Mouse (Mus musculus) adrenal gland (tissue): ENCODE measurements around the gene Zfand3.

ENCODE experiments used
- intact Hi-C: fragments of 180-260 bp; cut with DNase I; formaldehyde crosslinking; loops from one replicate; pipeline ENCODE4 v1.15.1; 2025

Zfand3 gene

DNA sequence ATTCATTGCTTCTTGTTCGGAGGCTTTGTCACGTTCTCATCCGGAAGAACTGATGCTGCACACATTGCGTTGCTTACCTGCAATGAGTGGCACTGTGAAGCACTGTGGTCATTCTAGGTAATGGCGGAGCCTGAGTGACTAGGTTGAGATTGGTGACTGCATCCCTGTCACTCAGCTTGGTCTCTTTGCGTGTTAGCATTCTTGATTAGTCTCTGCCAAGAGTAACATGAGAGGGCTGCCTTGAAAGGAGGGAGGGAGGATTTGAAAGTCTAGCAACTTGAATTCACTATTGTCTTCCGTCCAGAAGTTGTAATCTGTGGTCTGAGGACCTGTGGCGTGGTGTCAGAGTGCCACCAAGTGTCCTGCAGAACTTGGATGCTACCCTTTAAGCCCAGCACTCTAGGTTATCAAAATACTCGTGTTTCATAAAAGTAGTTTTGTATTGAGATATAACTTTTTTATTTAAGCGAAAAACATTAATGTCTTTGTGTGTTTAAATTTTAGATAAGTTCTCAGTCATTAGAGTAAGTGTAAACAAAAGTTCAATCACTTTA lies 141.1 kb downstream of the Zfand3 start:
- intact Hi-C loops, result loop anchor here (5.0 kb wide), 1 partner anchor 33 kb away; no protein-coding TSS in a partner anchor

- intact Hi-C loops, result loop anchor here (5.0 kb wide), 1 partner anchor 34 kb away; no protein-coding TSS in a partner anchor
These were observed 142.0 kb downstream of the Zfand3 start for GRCm38 (mm10) chr17:30146555-30146954.

GRCm38 (mm10) chr17:30147897-30148296 lies 143.4 kb downstream of the Zfand3 start:
- intact Hi-C loops, result loop anchor here (5.0 kb wide), 1 partner anchor 36 kb away; no protein-coding TSS in a partner anchor

DNA sequence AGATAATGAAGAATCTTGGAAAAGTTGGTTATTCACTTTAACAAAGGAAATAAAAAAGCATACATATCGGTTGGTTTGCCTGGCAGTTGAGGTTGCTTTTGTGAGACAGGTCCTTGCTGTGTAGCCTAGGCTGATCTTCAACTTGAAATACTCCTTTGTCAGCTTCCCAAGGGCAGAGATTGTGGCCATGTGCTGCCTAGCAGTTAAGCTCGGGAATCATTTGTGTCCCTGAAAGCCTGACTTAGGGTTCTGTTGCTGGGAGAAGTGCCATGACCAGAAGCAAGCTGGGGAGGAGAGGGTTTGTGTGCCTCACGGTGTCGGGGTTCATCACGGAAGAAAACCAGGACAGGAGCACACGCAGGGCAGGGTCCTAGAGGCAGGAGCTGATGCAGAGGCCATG lies 143.8 kb downstream of the Zfand3 start:
- intact Hi-C loops, result loop anchor here (5.0 kb wide), 1 partner anchor 36 kb away; no protein-coding TSS in a partner anchor

DNA sequence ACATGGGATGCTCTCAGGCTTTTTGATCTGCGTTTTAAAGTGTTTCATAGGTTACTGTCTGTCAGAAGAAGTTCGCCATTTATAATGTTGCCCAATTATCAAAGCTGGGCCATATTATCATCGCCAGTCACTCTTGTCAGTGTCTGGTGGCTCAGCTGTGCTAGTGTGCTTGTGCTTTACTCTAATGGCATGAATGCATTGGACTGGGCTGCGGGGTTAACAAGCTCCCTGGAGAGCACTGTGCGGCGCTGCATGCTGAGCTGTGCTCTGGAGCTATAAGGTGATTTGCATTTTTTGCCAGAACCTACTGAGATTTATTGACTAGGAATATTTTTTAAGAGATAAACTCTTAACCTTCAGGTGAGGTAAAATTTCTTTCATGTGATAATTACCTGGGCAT lies 145.4 kb downstream of the Zfand3 start:
- intact Hi-C loops, result loop anchor here (5.0 kb wide), 2 partner anchors 37 to 38 kb away; no protein-coding TSS in a partner anchor

DNA sequence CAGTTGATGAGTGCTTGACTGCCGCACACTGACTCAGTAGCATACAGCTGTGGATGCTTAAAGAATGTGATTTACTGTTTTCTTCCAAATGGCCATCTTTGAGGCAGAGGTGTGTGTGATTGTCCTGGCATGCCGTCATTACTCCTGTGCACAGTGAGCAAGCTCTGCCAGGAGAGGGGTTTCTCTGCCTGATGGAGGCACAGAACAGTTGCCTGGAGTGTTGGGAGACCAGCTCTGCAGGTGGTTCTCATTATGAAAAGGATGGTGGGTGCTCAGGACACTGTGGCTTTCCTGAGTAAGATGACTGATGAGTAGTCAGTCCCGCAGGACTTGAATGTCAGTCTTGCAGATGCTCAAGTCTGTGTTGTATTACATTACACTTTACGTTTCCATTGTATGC lies 149.6 kb downstream of the Zfand3 start:
- intact Hi-C loops, result loop anchor here (5.0 kb wide), 1 partner anchor 33 kb away; no protein-coding TSS in a partner anchor

DNA sequence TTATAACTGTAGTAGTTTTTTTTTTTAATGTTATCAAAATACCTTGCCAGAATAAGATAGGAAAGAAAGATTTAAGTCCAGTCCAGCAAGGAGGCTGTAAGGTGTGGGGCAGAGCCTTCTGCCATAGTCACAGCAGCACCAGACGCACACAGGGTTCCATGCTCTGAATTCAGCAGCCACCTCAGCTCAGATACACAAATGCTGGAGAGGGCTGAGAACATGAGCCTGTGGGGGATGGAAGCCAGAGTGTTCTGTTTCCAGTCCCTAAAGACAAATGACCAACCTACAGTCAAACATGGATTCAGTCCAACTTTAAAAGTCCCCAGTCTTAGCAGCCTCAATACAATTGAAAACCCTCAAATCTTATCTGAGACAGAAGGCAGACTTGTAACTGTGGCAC lies 150.3 kb downstream of the Zfand3 start:
- intact Hi-C loops, result loop anchor here (5.0 kb wide), 1 partner anchor 32 kb away; no protein-coding TSS in a partner anchor

DNA sequence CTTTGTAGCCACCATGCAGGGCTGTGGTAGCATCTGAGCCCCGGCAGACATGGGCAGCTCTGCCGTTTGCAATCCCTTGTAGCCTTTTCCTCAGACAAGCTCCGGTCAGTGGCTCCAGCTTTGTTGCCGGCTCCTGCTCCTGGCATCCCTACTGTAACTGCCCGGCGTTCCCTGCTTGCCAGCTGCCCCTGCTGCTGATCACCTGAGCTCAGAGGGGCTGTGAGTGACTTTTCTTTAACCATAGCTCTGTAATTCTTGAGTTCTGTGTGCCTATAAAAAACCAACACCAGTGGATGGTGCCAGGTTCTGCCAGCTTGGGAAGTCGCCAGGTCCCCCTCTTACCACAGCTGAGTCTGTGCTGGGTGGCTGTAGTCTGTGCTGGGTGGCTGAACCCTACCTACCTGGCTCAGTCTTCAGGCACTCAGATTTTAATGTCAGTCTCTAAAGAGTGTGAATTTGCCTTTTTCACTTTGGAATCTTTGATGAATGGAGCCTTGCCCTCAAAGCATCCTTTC lies 150.9 kb downstream of the Zfand3 start:
- intact Hi-C loops, result no loop called here

DNA sequence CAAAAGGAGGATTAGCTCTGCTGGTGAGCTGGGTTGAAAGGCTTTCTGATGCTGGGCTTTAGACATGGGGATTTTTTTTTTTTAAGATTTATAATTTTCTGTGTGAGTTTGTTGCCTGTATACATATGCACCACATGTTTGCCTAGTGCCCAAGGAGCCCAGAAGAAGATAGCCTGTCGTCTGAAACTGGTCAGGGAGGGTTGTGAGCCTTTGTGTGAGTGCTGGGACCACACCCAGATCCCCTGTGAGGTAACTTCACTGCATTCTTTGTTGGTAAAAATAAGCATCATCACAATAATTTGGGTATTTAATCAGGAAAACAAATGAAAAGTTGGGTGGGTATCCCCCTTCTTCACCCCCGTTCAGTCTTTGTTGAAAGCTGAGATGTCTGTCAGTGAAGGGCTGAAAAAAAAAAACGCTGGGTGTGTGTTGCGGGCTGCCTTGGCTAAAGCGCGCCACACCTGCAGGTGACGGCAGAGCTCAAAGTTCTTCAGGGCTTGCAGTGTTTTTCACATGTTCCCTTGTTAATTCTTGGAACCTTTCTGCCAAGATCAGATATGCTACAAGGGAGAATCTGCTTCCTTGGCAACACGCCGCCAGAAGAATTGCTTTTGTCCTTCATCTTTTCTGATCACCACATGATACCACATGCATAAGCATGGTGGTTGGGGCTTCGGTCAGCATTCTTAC lies 154.0 kb downstream of the Zfand3 start:
- intact Hi-C loops, result no loop called here

DNA sequence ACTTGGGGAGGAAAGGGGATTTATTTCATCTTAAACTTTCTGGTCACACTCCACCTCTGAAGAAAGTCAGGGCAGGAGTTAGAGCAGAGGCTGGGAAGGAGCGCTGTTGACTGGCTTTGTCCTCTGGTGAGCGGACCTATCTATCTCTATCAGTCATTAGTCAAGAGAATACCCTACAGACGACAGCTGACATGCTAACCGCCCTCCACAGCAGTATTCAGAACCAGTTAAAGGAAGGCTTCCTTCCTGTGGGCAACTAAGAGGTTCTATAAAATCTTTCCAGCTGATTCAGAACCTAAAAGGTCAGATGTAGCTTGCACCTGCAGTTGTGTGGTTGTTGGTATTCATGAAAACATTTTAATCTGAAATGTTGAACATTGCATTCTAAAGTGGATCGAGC lies 154.8 kb downstream of the Zfand3 start:
- intact Hi-C loops, result no loop called here

- intact Hi-C loops, result no loop called here
These were observed 156.4 kb downstream of the Zfand3 start for GRCm38 (mm10) chr17:30160823-30161432.

DNA sequence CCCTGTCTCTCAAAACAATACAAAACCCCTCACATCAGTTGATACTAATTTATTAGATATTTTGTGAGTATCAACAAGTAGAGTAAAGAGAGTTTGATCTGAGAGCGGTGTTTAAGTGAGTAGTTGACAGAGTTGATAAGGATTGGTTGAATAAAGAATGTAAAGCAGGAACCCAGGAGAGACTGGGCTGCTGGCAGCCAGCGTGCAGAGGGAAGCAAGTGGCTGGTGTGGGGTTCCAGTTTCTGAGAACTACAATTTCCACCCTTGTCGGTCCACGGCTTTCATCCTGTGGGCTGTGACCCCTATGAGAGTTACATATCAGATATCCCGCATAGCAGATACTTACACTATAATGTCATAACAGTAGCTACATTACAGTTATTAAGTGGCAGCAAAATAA lies 158.4 kb downstream of the Zfand3 start:
- intact Hi-C loops, result no loop called here

- intact Hi-C loops, result no loop called here
These were observed 159.3 kb downstream of the Zfand3 start for GRCm38 (mm10) chr17:30163793-30164192.

DNA sequence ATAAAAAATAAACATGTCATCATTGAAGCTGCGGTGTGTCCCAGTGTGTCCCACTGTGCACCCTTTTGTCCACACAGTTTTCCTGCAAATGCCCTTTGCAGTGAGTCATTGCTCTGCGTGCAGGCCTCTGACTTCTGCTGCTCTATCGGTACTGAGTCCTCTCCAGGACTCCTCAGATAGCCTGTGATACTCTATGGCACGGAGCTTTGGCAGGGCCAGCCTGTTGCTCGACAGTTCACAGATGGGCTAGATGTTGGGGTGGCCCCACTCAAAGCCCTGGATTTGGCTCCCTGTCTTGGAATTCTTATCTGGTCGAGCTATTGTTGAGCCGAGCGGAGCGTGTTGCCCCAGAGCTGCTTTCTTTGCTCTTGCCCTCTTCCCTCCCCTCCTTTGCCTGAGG lies 160.3 kb downstream of the Zfand3 start:
- intact Hi-C loops, result no loop called here

DNA sequence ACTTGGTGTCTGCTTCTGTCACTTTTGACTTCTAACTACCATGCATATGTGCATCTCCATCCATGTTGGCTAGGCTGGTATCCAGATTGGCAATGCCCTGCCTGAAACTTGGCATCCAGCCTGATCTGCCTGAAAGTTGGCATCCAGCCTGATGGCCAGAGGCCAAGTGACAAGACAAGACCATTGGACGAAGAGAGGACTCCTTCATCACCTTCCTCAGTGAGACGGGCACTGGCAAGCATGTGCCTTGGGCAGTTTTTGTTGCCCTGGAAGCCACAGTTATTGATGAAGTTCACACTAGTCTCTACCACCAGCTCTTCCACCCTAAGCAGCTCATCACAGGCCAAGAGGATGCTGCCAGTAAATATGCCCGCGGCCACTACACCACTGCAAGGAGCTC lies 172.9 kb downstream of the Zfand3 start:
- intact Hi-C loops, result no loop called here

- intact Hi-C loops, result no loop called here
These were observed 173.9 kb downstream of the Zfand3 start for GRCm38 (mm10) chr17:30178402-30178801.

DNA sequence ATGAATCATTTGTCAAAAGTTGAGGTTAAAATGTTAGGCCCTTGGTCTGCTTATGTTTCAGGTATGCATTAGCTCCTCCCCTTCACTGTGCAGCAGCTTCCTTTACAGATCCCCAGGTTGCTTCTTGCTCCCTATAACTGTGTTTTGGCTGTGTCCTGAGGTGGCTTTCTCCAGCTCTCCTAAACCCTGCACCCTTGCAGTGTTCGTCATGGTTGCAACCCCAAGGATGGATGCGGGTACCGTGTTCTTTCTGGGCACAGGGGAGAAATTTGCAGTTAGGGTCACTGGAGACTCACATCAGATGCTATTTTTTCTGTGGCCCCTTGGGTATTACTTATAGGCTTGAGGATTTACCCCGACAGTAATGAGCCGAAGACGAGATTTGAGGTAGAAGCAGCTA lies 175.7 kb downstream of the Zfand3 start:
- intact Hi-C loops, result no loop called here

DNA sequence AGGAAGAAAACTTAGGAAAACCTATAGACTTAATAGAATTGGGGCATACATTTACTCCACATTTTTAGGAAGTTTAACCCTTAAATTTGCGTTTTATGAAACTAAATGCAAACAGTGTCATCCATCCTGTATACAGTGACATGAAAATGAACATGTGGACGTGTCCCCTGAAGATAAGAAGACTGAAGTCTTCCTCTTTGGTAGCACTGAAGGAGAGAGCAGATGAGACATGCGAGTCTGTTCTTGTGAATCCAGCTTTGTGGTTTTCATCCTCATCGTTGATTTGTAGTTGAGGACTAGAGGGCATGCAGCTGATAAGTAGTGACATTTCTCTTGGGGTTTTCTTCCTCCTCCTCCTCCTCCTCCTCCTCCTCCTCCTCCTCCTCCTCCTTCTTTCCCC lies 177.0 kb downstream of the Zfand3 start:
- intact Hi-C loops, result no loop called here

DNA sequence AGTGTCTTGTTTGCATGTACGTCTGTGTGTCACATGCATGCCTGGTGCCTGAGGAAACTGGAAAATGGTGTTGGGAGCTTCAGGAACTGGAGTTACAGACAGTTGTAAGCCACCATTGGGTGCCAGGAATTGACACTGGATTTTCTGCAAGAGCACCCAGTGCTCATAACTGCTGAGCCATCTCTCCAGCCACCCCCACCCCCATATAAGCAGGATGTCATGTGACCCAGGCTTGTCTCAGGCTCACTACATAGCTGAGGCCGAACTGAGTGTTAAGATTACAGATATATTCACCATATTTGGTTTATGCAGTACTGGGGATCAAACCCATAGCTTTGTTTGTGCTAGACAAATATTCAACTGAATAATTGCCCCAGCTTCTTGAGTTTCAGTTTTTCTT lies 177.5 kb downstream of the Zfand3 start:
- intact Hi-C loops, result no loop called here

GRCm38 (mm10) chr17:30183561-30183960 lies 179.0 kb downstream of the Zfand3 start:
- intact Hi-C loops, result no loop called here

DNA sequence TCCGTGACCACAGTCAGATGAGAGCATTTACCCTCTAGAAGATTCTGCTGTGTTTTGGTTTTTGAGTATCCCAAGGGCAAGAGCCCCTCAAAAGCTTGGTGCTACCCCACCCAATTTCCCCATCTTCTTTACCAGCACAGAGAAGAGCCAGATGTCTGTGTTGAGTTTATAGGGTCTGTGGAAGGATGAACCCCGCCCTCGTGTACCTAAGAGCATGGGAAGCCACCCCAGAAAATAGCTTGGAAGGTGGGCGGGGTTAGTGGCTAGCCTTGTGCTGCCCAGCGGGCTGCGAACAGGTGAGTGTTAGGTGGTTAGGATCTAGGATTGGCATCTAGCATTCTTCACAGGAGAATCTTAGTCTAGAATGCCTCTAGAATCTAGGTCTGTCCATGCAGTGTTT lies 182.6 kb downstream of the Zfand3 start:
- intact Hi-C loops, result loop anchor here (5.0 kb wide), 1 partner anchor 35 kb away; no protein-coding TSS in a partner anchor

GRCm38 (mm10) chr17:30187581-30187980 lies 183.0 kb downstream of the Zfand3 start:
- intact Hi-C loops, result loop anchor here (5.0 kb wide), 1 partner anchor 35 kb away; no protein-coding TSS in a partner anchor
